Mouse (Mus musculus) left cerebral cortex, adult 8-10 months (tissue): Measurements from ENCODE around the gene Polr2h. TPM values are rescaled to one million over a fixed set of nuclear protein-coding genes. Genes with fewer than 3 reads are reported as not detected.

Source experiments
- total RNA-seq, 4 experiments: library from RNA; stranded (reverse); gene quantifications; 2 replicates each; pipeline ENCODE4 v1.2.4; 2022

Polr2h gene
- total RNA-seq, 4 experiments from 2014 or later = 19.6 to 26.6 (median 21.2) TPM

Other genes starting within 250 kb of the Polr2h start
- gene Eif2b5, start 218.8 kb upstream of the Polr2h start, total RNA-seq = 10 to 100 TPM; 57.3 to 62.6 (median 59.3) TPM
- gene Dvl3, start 200.7 kb upstream of the Polr2h start, total RNA-seq = 10 to 100 TPM; 50.6 to 55.9 (median 54.9) TPM
- 100 to 1,000 TPM; 794 to 854 (median 817) TPM for gene Ap2m1, start 182.2 kb upstream of the Polr2h start, total RNA-seq
- 100 to 1,000 TPM; 102 to 130 (median 119) TPM for gene Abcf3, start 169.1 kb upstream of the Polr2h start, total RNA-seq
- gene Vwa5b2, start 128.2 kb upstream of the Polr2h start, total RNA-seq = 10 to 100 TPM; 51.3 to 65.5 (median 57.9) TPM
- 1 to 10 TPM; 1.1 to 2.3 (median 1.7) TPM for gene Eef1akmt4, start 106.1 kb upstream of the Polr2h start, total RNA-seq
- under 1 TPM in 2 of 4 experiments, not detected in 2; 0.42 to 0.73 TPM for gene Gm49333, start 106.1 kb upstream of the Polr2h start, total RNA-seq
- gene Alg3, start 105.9 kb upstream of the Polr2h start, total RNA-seq = 10 to 100 TPM in 3 of 4 experiments, 1 to 10 TPM in 1; 8.1 to 15.5 (median 12.3) TPM
- gene Camk2n2, start 96.4 kb upstream of the Polr2h start, total RNA-seq = 100 to 1,000 TPM; 145 to 169 (median 150) TPM
- 10 to 100 TPM; 28.2 to 33.5 (median 30.5) TPM for gene Ece2, start 87.8 kb upstream of the Polr2h start, total RNA-seq
- gene Psmd2, start 66.0 kb upstream of the Polr2h start, total RNA-seq = 100 to 1,000 TPM; 222 to 245 (median 230) TPM
- gene Eif4g1, start 49.4 kb upstream of the Polr2h start, total RNA-seq = 100 to 1,000 TPM; 253 to 267 (median 263) TPM
- 100 to 1,000 TPM; 271 to 291 (median 283) TPM for gene Fam131a, start 24.4 kb upstream of the Polr2h start, total RNA-seq
- gene Clcn2, start 81 bp downstream of the Polr2h start, total RNA-seq = 10 to 100 TPM; 63.2 to 75.5 (median 71.9) TPM
- 10 to 100 TPM; 26.7 to 42.0 (median 32.0) TPM for gene Chrd, start 15.5 kb downstream of the Polr2h start, total RNA-seq
- 1 to 10 TPM; 5.2 to 7.2 (median 5.8) TPM for gene Thpo, start 16.8 kb downstream of the Polr2h start, total RNA-seq